Mouse (Mus musculus) neural tube, embryonic 15.5 days (tissue): ENCODE measurements around the gene Rnf150. TPM values are rescaled to one million over a fixed set of nuclear protein-coding genes. Genes with fewer than 3 reads are reported as not detected.
A peak's percentile ranks its signal among the peaks of the same experiment; 100 is the strongest.

Experiments used
- ATAC-seq: fragments of 200-750 bp; cut with Nextera tagmentation; 2 replicates; pipeline ENCODE4 v1.8.0; 2017; ENCODE audit warnings: mild to moderate bottlenecking, moderate TSS enrichment, moderate library complexity; ENCODE audit not compliant: low FRiP score
- H3K27ac ChIP-seq: fragments of 300-500 bp; sonication (generic); replicated peaks from 2 replicates; pipeline ENCODE4 v1.5.1; 2015; ENCODE audit warnings: mild to moderate bottlenecking, inconsistent platforms
- H3K27me3 ChIP-seq: fragments of 300-500 bp; sonication (generic); replicated peaks from 2 replicates; pipeline ENCODE4 v1.6.1; 2015; ENCODE audit warnings: inconsistent platforms
- H3K36me3 ChIP-seq: fragments of 300-500 bp; sonication (generic); 2 replicates; pipeline ENCODE4 v1.6.1; 2015; ENCODE audit warnings: inconsistent platforms
- H3K4me1 ChIP-seq: fragments of 300-500 bp; sonication (generic); 2 replicates; pipeline ENCODE4 v1.6.1; 2015; ENCODE audit warnings: inconsistent platforms
- H3K4me2 ChIP-seq: fragments of 300-500 bp; sonication (generic); 2 replicates; pipeline ENCODE4 v1.6.1; 2015; ENCODE audit warnings: inconsistent platforms, mild to moderate bottlenecking, moderate library complexity
- H3K4me3 ChIP-seq: fragments of 300-500 bp; sonication (generic); replicated peaks from 2 replicates; pipeline ENCODE4 v1.5.1; 2015; ENCODE audit warnings: mild to moderate bottlenecking, inconsistent platforms
- H3K9ac ChIP-seq: fragments of 300-500 bp; sonication (generic); replicated peaks from 2 replicates; pipeline ENCODE4 v1.6.1; 2015; ENCODE audit warnings: mild to moderate bottlenecking, inconsistent platforms
- H3K9me3 ChIP-seq: fragments of 300-500 bp; sonication (generic); replicated peaks from 2 replicates; pipeline ENCODE4 v1.6.1; 2016; ENCODE audit warnings: inconsistent platforms
- WGBS: fragments of 180-500 bp; shearing (Covaris S2); methylation state at CpG from one replicate; pipeline ENCODE4 v1.1.7; 2015; ENCODE audit warnings: mixed read lengths; 5-methylcytosine and 5-hydroxymethylcytosine counted together
- polyA plus RNA-seq: library from polyadenylated mRNA; unstranded; fragments of >200 nt; fragmentation: Nextera tagmentation; extraction: Ambion mirVana; gene quantifications from 2 replicates; pipeline ENCODE4 v1.2.1, GENCODE M21; 2015

Gene Rnf150
- polyA plus RNA-seq, 1 experiment from 2014 or later: 2.5 TPM

- Histone ChIP-seq H3K27ac (no peak overlapping the region), H3K4me3 (no peak overlapping the region), H3K9me3 (no peaks in the 10 kb centered on the region), H3K4me1 (no peaks in the 10 kb centered on the region), H3K36me3 (peaks cover 5% of the 10 kb centered on the region; the same call in 1 of the 2 replicates), H3K9ac (no peak overlapping the region), H3K27me3 (no peaks in the 10 kb centered on the region), H3K4me2 (no peak overlapping the region)
- 96% methylated on average over 5 of the region's 5 CpGs for WGBS
- ATAC-seq: no peak
These were observed 172.0 kb downstream of the Rnf150 start for GRCm38 (mm10) chr8:83035141-83035540.

GRCm38 (mm10) chr8:83036521-83037166 lies 173.5 kb downstream of the Rnf150 start:
- Histone ChIP-seq H3K27me3 (no peaks in the 10 kb centered on the region), H3K9ac (no peak overlapping the region), H3K36me3 (peaks cover 5% of the 10 kb centered on the region; the same call in 1 of the 2 replicates), H3K9me3 (no peaks in the 10 kb centered on the region), H3K4me1 (no peaks in the 10 kb centered on the region), H3K4me2 (no peak overlapping the region), H3K27ac (no peak overlapping the region), H3K4me3 (no peak overlapping the region)
- no peak for ATAC-seq
- 67% methylated on average over 3 of the region's 3 CpGs for WGBS

GRCm38 (mm10) chr8:83037321-83037720 lies 174.2 kb downstream of the Rnf150 start:
- H3K36me3 ChIP-seq: peaks cover 5% of the 10 kb centered on the region; the same call in 1 of the 2 replicates
- no peak overlapping the region for H3K27ac ChIP-seq
- H3K4me3 ChIP-seq: no peak overlapping the region
- 94% methylated on average over 1 of the region's 1 CpGs for WGBS
- no peaks in the 10 kb centered on the region for H3K4me1 ChIP-seq
- H3K9ac ChIP-seq: no peak overlapping the region
- H3K9me3 ChIP-seq: no peaks in the 10 kb centered on the region
- no peak for ATAC-seq
- no peaks in the 10 kb centered on the region for H3K27me3 ChIP-seq
- H3K4me2 ChIP-seq: no peak overlapping the region

GRCm38 (mm10) chr8:83038575-83038974 lies 175.4 kb downstream of the Rnf150 start:
- Histone ChIP-seq H3K9ac (no peak overlapping the region), H3K4me1 (no peaks in the 10 kb centered on the region), H3K27ac (no peak overlapping the region), H3K9me3 (no peaks in the 10 kb centered on the region), H3K4me3 (no peak overlapping the region), H3K4me2 (no peak overlapping the region), H3K36me3 (peaks cover 5% of the 10 kb centered on the region; the same call in 1 of the 2 replicates), H3K27me3 (no peaks in the 10 kb centered on the region)
- no peak for ATAC-seq
- 94% methylated on average over 10 of the region's 10 CpGs for WGBS

GRCm38 (mm10) chr8:83041440-83041839 lies 178.3 kb downstream of the Rnf150 start:
- Histone ChIP-seq H3K9ac (no peak overlapping the region), H3K4me1 (peaks cover 4% of the 10 kb centered on the region; the same call in 1 of the 2 replicates), H3K36me3 (peaks cover 5% of the 10 kb centered on the region; the same call in 1 of the 2 replicates), H3K27ac (no peak overlapping the region), H3K27me3 (no peaks in the 10 kb centered on the region), H3K9me3 (no peaks in the 10 kb centered on the region), H3K4me2 (no peak overlapping the region), H3K4me3 (no peak overlapping the region)
- WGBS: 88% methylated on average over 4 of the region's 4 CpGs
- no peak for ATAC-seq

GRCm38 (mm10) chr8:83046912-83047311 lies 183.8 kb downstream of the Rnf150 start:
- no peaks in the 10 kb centered on the region for H3K9me3 ChIP-seq
- no peaks in the 10 kb centered on the region for H3K27me3 ChIP-seq
- H3K9ac ChIP-seq: no peak overlapping the region
- WGBS: 90% methylated on average over 9 of the region's 9 CpGs
- ATAC-seq: no peak
- H3K4me2 ChIP-seq: no peak overlapping the region
- no peaks in the 10 kb centered on the region for H3K36me3 ChIP-seq
- H3K4me3 ChIP-seq: no peak overlapping the region
- no peak overlapping the region for H3K27ac ChIP-seq
- peaks cover 23% of the 10 kb centered on the region for H3K4me1 ChIP-seq

GRCm38 (mm10) chr8:83048527-83048926 lies 185.4 kb downstream of the Rnf150 start:
- Histone ChIP-seq H3K4me1 (peaks cover 24% of the 10 kb centered on the region), H3K36me3 (no peaks in the 10 kb centered on the region), H3K4me2 (no peak overlapping the region), H3K4me3 (no peak overlapping the region), H3K9ac (no peak overlapping the region), H3K27me3 (no peaks in the 10 kb centered on the region), H3K27ac (peak overlapping the region; percentile 41), H3K9me3 (no peaks in the 10 kb centered on the region)
- ATAC-seq: no peak
- WGBS: 72% methylated on average over 6 of the region's 6 CpGs

GRCm38 (mm10) chr8:83049171-83049601 lies 186.0 kb downstream of the Rnf150 start:
- no peak for ATAC-seq
- Histone ChIP-seq H3K4me1 (peaks cover 28% of the 10 kb centered on the region), H3K27me3 (no peaks in the 10 kb centered on the region), H3K4me2 (no peak overlapping the region), H3K9ac (no peak overlapping the region), H3K9me3 (no peaks in the 10 kb centered on the region), H3K4me3 (no peak overlapping the region), H3K27ac (peak overlapping the region; percentile 41), H3K36me3 (no peaks in the 10 kb centered on the region)
- WGBS: 44% methylated on average over 7 of the region's 7 CpGs

GRCm38 (mm10) chr8:83049616-83050015 lies 186.5 kb downstream of the Rnf150 start:
- Histone ChIP-seq H3K36me3 (no peaks in the 10 kb centered on the region), H3K9ac (no peak overlapping the region), H3K27ac (peak overlapping the region; percentile 41), H3K27me3 (no peaks in the 10 kb centered on the region), H3K4me2 (no peak overlapping the region), H3K4me3 (no peak overlapping the region), H3K4me1 (peaks cover 28% of the 10 kb centered on the region), H3K9me3 (no peaks in the 10 kb centered on the region)
- ATAC-seq: no peak
- 53% methylated on average over 1 of the region's 1 CpGs for WGBS

- H3K4me3 ChIP-seq: no peak overlapping the region
- H3K4me2 ChIP-seq: no peak overlapping the region
- 93% methylated on average over 4 of the region's 4 CpGs for WGBS
- H3K4me1 ChIP-seq: peaks cover 24% of the 10 kb centered on the region
- H3K27ac ChIP-seq: no peak overlapping the region
- no peak overlapping the region for H3K9ac ChIP-seq
- H3K36me3 ChIP-seq: no peaks in the 10 kb centered on the region
- no peak for ATAC-seq
- no peaks in the 10 kb centered on the region for H3K27me3 ChIP-seq
- H3K9me3 ChIP-seq: no peaks in the 10 kb centered on the region
These were observed 189.7 kb downstream of the Rnf150 start for GRCm38 (mm10) chr8:83052896-83053295.

GRCm38 (mm10) chr8:83054801-83055200 lies 191.6 kb downstream of the Rnf150 start:
- Histone ChIP-seq H3K9me3 (no peaks in the 10 kb centered on the region), H3K4me2 (no peak overlapping the region), H3K27me3 (no peaks in the 10 kb centered on the region), H3K4me1 (peaks cover 10% of the 10 kb centered on the region), H3K4me3 (no peak overlapping the region), H3K36me3 (no peaks in the 10 kb centered on the region), H3K9ac (no peak overlapping the region), H3K27ac (no peak overlapping the region)
- 90% methylated on average over 3 of the region's 3 CpGs for WGBS
- no peak for ATAC-seq

- Histone ChIP-seq H3K4me1 (peaks cover 4% of the 10 kb centered on the region; the same call in 1 of the 2 replicates), H3K36me3 (no peaks in the 10 kb centered on the region), H3K9me3 (no peaks in the 10 kb centered on the region), H3K27me3 (no peaks in the 10 kb centered on the region), H3K4me3 (no peak overlapping the region), H3K27ac (no peak overlapping the region), H3K4me2 (no peak overlapping the region), H3K9ac (no peak overlapping the region)
- WGBS: 74% methylated on average over 8 of the region's 8 CpGs
- no peak for ATAC-seq
These were observed 195.8 kb downstream of the Rnf150 start for GRCm38 (mm10) chr8:83058951-83059350.
